ENCODE assay signal across 10 mouse cellular contexts in genomic region chr6:15987334-15987733, GRCm38 (mm10).
DNase-seq lines count a peak whose midpoint lies in the region; ATAC-seq lines count a peak whose summit lies in the region.
"Had no signal": no experiment of that assay in that cellular context is flagged by ENCODE, and none has a peak within 500 bp of the region (broad histone marks: within the 10 kb centered on the region; RNA-seq: fewer than 3 reads in every experiment).

No protein-coding gene starts in this region.

- H3K4me1 ChIP-seq in limb, embryonic 13.5 days = peaks cover 8% of the 10 kb centered on the region; the same call in 1 of the 2 replicates
- H3K4me1 ChIP-seq: heart, embryonic 15.5 days had no signal

- H3K9ac ChIP-seq in limb, embryonic 13.5 days = no peak overlapping the region
- H3K9ac ChIP-seq: heart, embryonic 15.5 days had no signal

- no peaks in the 10 kb centered on the region for H3K36me3 ChIP-seq in limb, embryonic 13.5 days
- H3K36me3 ChIP-seq: heart, embryonic 15.5 days had no signal

- no peaks in the 10 kb centered on the region for H3K9me3 ChIP-seq in limb, embryonic 13.5 days
- H3K9me3 ChIP-seq: heart, embryonic 15.5 days had no signal

- peak; percentile 83 for ATAC-seq in limb, embryonic 13.5 days (ENCODE audit: low FRiP score, low read depth)
- no peak for ATAC-seq in erythroid progenitor cell, adult 5-6 weeks (replicated peaks; ENCODE audit: low FRiP score, poor library complexity, severe bottlenecking)

- peak; percentile 2 to 3 for DNase-seq in adrenal gland, postnatal 36 days
- DNase-seq in adrenal gland, adult 2 months = no peak
- DNase-seq in kidney, postnatal 14 days = peak; percentile 5
- DNase-seq in kidney, adult 18-20 months = no peak
- DNase-seq in NIH3T3 (ENCODE audit: low read depth) = peak; percentile 5
- no peak for DNase-seq in gastrocnemius, postnatal 14 days

- H3K4me2 ChIP-seq in limb, embryonic 13.5 days (replicated peaks) = 0 out of 2 replicates have a peak overlapping the region, but pooled peaks have one; percentile 20
- H3K4me2 ChIP-seq: heart, embryonic 15.5 days had no signal

- 4% methylated on average over 5 of the region's 5 CpGs for WGBS in limb, embryonic 13.5 days

- intact Hi-C loops in gastrocnemius, postnatal 14 days (cut with DNase I; ENCODE audit: low total_unique reads) = no loop called here

- H3K27ac ChIP-seq in limb, embryonic 13.5 days = no peak overlapping the region
- H3K27ac ChIP-seq: heart, embryonic 15.5 days had no signal

- no peak overlapping the region for H3K4me3 ChIP-seq in limb, embryonic 13.5 days
- H3K4me3 ChIP-seq: heart, embryonic 15.5 days; myocyte had no signal

- no peaks in the 10 kb centered on the region for H3K27me3 ChIP-seq in limb, embryonic 13.5 days
- H3K27me3 ChIP-seq: heart, embryonic 15.5 days had no signal

Comparison
In these comparisons a context has a peak if more than half of its experiments do, and no peak if none do; other contexts are left out.
1. DNase-seq: peak in adrenal gland, postnatal 36 days (2 of 2), kidney, postnatal 14 days (single experiment) and NIH3T3 (single experiment); none in adrenal gland, adult 2 months (single experiment), kidney, adult 18-20 months (single experiment) and gastrocnemius, postnatal 14 days (single experiment).